Mouse (Mus musculus) liver, embryonic 14.5 days (tissue): Measurements from ENCODE around the gene Uckl1.
A peak's percentile ranks its signal among the peaks of the same experiment; 100 is the strongest.

Experiments
- CTCF ChIP-seq: IDR thresholded peaks from 2 replicates; pipeline ENCODE4 v1.5.1; 2016; ENCODE audit warnings: antibody characterized with exemption, low read depth, control low read depth
- EP300 ChIP-seq: IDR thresholded peaks from 2 replicates; pipeline ENCODE4 v1.6.1; 2016; ENCODE audit warnings: antibody characterized with exemption, low read depth

GRCm38 (mm10) chr2:181587796-181588195, 3.1 kb upstream of the Uckl1 start:
- TF ChIP-seq CTCF (peak; percentile 34; the same call in 1 of the 2 replicates), EP300 (no peak)
